Mouse (Mus musculus) left cerebral cortex, adult 11 months (tissue): ENCODE measurements at regions not wholly inside any gene's neighbourhood (a gene's known extent, or its start where the extent isn't known, plus 50 kb on each side); places are given as distances from the start of the nearest gene placed in this dataset.

Experiments used
- DNase-seq: peaks from one replicate; pipeline ENCODE4 v3.0.0; 2022; ENCODE audit warnings: low spot score

DNA sequence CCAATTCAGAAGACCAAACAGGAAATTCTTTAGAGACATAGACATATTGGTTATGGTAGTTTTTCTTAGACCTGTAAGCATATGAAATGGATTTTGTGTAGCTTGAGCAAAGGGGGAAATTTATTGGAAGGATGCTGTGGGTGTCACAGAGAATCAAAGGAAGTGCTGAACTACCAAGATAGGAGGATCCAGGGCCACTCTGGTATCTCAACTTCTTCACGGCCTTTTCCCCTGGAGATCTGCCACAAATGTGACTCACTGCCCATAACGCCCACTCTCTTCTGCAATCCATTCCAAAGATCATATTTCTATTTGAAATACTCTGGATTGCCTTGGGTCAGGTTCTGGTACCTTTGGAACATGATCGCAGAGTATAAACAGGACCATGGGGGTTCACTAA is 161.6 kb upstream of the Fggy start:
- DNase-seq = no peak

GRCm38 (mm10) chr4:95398301-95398700 is 159.0 kb upstream of the Fggy start:
- no peak for DNase-seq

DNA sequence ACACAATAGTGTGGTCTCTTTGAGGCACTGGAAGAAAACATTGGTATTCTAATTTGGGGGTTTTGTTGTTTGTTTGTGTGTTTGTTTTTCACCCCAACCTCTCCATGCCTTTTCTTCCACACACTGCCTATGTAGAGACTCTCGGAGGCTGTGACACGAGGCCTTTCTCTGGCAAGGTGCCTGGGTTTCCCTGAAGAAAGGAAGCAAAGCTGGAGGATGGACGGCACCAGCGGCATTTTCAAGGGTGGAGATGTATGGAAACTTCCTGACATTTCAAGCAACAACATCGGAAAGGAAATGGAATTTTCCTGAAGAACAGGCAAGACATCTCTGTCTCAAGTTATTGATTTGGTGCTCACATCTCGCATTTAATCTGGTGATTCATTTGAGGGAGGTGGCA is 155.0 kb upstream of the Fggy start:
- no peak for DNase-seq

- DNase-seq = no peak
Measured at GRCm38 (mm10) chr4:95417075-95417474, 140.2 kb upstream of the Fggy start.

GRCm38 (mm10) chr4:95426563-95426962 is 130.7 kb upstream of the Fggy start:
- no peak for DNase-seq

DNA sequence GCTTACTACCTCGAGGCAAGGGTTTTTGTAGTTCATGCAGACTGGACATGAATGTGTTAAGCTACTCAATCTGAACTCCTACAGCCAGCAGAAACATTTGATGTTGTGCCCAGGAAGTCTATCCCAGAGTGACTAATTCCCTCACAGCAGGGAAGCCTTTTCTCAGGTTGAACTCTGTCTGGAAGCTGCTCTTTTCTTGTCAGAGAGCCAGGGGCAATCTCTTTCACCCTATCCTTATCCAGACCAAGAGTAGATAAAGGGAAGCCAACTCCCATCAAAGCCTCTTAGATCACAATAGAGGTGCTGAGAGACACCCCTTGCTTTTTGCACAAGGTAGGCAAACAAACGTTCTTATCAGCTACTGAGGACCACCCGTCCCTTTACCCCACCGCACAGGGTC is 122.8 kb upstream of the Fggy start:
- no peak for DNase-seq

DNA sequence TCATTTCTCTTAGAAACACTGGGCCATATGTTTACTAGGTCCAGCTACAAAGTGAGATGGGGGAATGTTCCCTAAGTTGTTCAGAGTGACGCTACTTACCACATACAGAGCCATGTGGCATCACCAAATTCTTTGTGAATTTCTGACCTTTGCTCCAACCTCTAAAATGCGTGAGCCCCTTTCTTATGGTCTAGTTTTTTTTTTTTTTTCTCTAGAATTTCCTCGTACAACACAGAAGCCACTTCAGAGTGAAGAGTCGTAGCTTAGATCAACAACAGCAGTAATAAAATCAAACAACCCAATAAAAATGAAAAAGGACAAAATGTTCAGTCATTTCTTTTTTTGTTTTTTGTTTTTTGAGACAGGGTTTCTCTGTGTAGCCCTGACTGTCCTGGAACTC is 122.2 kb upstream of the Fggy start:
- DNase-seq = no peak

GRCm38 (mm10) chr4:95439834-95440233 is 117.5 kb upstream of the Fggy start:
- DNase-seq = no peak

DNA sequence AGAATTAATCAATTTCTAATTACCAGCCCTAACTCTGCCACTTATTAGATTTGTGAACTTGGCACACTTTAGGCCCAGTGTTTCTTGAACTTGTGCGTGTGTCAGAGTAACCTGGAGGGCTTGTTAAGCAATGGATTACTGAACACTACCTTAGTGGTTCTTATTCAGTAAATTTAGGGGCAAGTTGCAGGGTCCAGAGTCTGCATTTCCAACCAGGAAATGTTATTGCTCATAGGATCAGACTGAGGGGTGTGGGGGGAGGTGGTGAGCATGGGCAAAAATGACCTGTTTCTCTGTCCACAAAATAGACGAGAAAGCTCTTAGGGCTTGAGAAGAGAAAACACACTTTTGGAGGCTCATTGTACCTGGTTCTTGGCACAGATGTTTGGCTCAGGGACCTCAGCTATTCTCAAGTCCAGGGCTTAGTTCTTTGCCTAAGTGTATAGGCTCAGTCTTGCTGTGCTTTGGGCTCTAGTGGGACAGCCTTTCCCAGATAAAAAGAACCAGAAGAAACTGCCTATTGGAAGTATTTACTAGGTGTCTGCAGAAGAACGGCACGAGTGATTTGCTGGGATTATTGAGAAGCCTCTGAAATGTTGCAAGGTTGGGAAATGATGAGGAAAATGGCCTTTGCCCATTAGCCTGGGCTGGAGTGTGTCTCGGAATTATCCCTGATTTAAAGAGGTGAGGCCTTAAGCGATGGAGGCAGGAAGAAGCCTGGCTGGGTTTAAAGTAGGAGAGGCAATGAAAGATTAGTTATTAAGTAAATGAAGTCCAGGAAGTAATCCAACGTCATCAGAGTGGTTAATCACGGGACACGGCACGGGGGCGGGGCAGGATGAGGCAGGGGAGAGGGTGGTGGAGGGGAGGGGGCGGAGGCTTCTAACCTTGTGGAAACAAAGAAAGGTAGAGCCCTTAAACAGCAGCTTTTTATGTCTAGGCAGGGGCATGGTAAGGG is 113.2 kb upstream of the Fggy start:
- no peak for DNase-seq

DNA sequence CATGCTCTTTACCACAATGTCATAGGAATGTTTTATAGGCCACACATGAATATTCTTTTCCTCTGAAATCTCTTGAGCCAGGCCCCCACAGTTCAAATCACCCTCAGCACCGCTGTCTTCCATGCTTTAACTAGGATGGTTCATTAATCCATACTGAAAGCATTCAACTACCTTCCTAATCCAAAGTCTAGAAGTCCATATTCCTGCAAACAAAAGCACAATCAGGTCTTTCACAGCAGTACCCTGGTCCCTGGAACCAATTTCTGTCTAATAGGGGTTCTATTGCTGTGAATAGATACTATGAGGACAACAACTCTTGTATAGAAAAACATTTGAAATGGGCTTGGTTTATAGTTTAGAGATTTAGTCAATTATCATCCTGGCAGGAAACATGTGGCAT is 107.0 kb upstream of the Fggy start:
- DNase-seq = no peak

DNA sequence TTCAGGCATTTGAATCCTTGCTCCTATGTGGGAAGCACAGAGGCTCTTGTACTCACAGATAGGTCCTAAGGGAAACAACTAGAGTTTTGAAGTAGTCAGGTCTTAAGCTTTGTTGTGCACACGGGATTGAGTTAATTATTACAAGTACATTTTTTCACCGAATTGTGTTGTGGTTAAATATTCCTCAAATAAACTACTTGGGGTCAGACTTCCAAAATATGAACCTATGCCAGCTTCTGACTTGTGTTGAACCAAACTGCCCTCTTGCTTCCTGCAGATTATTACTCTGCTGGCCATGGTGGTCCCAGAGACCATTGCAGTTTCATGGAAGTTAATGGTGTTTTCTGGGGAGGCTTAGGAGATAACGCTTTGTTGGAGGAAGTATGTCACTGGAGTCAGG is 105.5 kb upstream of the Fggy start:
- no peak for DNase-seq

GRCm38 (mm10) chr4:95456318-95456717 is 101.0 kb upstream of the Fggy start:
- no peak for DNase-seq

DNA sequence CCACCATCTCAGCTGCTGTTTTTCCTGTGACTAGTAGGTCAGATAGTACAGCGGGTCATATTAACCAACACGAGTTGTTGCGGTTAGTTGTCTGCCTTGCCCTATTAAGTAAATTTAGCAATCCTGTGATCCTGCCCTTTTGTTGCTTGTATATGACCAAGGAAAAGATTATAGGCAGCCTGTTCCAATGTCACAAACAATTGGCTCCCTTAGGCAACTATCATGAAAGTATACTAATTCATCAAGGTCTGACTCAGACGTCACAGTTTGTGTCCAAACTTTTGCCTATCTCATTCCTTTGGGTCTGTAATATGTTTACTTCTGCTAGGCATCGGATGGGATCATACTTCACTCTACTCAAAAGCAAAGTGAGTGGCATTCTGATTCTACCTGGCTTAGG is 100.4 kb upstream of the Fggy start:
- no peak for DNase-seq

DNA sequence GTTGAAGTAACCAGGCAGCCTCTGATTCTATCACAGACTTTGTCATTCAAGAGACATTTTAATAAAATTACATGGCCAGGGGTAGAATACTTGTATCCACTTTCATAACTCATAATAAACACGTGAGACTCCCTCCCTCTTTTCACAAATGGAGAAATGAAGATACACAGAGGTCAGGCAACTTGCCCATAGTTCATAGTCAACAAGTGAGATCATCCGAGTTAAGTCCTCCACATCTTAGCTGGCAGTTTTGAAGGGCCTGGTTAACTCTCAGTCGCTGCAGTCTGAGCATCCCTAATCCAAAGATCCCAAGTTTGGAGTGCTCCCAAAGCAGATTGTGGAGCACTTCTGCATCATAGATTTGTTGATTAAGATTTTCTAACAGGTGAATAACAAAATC is 94.8 kb upstream of the Fggy start:
- DNase-seq = no peak

- no peak for DNase-seq
Measured at GRCm38 (mm10) chr4:95463082-95463825, 94.1 kb upstream of the Fggy start.

DNA sequence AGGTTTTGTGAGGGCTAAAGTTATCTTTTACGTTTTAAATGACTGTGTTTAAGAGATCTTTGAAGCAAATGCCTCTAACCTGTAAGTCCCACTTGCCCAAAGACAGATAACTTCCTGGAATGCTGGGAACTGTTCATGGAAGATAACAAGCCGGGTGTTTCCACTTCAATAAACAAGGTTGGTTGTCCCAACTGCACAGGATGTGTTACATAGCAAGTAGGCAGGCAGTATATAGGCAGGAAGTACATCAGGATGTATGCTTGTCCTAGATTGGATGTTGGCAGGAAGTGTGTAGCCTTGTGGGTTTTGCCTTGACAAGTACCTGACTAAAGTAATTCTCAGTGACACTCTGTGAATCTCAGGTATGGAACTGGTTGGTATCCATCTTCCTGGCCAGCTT is 90.7 kb upstream of the Fggy start:
- no peak for DNase-seq

DNA sequence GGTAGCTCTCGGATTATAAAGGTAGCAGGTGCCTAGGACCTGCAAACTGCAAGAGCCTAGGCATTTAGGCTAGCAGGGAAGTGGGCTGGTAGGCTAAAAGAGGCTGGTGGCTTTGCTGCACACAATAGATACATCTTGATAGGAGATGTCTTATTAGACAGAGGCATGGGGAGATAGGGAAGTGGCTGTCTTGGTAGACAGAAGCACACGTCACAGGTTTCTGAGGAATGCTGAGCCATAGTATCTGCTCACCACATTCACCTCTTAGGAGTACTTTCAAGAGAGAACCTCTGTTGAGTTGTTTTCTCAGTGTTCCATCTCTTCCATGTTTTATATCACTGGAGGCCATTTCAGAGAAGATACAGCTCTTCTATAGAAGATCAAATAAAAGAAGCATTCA is 89.8 kb upstream of the Fggy start:
- DNase-seq = no peak

DNA sequence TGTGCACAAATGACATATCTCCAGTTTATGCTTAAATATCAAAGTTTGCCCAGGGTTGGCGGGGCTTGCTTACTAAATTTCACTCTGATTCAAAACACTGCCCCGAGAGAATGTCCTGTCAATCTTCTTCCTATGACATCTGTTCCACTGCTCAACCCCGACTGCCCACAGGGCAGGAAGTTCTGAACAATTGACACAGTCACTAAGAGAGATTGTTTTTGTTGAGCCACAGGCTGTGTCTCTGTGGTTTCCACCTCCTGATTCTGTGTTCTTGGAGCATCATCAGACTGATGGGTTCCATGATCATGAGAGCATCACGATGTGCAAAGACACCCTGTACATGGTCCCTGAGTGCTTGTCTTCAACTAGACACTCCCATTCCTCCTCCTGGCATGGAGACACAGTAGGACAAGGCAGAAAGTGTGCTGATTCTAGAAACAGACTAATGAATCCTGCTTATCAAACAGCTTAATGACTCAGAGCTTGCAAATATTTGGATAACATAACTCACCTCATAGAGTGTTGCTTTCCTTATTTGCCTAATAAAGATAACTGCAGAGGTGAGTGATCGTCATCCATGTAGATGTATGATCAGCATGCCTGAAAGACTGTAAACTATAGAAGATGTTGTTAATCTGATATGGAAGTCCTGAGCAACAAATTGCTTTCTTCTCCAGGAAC is 82.4 kb upstream of the Fggy start:
- no peak for DNase-seq

DNA sequence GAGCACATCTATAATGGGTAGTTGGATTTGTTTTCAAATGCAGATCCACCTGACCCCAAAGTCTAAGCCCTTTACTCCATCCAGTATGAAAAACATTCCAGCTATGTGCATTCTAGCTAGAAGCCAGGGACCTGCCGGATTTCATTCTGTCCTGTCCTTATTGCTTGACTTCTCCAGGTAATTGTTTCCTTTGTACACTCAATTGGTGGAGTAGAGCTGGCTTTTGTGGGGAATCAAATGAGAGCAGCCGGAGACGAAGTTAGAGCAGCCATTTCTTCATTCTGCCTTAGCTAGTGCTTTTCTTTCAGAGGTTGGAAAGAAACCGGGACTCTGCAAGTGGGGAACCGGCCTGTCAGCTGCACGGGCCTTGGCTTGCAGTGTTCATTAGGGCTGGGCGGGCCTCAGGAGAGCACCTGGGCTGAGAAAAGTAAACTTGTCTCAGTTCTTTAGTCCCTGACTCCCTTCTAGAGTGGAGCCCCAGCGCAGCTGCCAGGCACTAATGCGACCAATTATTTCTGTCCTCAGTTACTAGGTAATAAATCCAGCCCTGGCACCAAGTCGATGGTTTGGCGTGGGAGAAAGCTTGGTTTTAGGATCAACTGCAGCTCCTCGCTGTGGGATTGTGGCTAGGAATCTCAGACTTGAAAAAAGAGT is 81.1 kb upstream of the Fggy start:
- DNase-seq = no peak

DNA sequence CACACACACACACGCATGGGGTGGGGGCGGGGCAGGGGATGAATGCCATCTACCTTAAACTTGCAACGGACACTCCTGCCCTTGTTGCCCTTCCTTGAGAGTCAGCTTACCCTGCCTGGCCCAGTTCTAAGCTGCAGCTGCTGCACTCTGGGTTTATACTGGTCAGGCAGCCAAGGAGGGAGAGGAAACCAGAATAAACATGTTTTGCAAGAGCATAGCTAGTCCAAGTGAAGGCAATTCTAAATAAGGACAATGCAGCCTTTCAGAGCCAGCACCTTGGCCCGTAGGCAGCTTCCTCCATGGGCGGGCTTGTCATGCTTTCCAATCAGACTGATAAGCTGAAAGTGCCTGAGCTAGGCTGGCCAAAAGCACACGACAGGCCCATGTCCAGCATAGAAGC is 73.7 kb upstream of the Fggy start:
- no peak for DNase-seq

- no peak for DNase-seq
Measured at GRCm38 (mm10) chr4:95487323-95487722, 70.0 kb upstream of the Fggy start.

- DNase-seq = no peak
Measured at GRCm38 (mm10) chr4:95487969-95488368, 69.3 kb upstream of the Fggy start.
